Mouse (Mus musculus): Measurements from ENCODE around the gene Vat1. TPM values are rescaled to one million over a fixed set of nuclear protein-coding genes. Genes with fewer than 3 reads are reported as not detected.
"Not testable (repeated sequence)": the region's sequence is repeated elsewhere in the genome, so short reads cannot be mapped to it uniquely, and the experiment has no call there.

Vat1 gene
- 10 to 100 TPM; 25.3 to 27.7 TPM for total RNA-seq (2021)
- long read RNA-seq, experiment 1, partial matches to known transcripts: 0 of 4 reads
- long read RNA-seq, experiment 1, other reads (novel, unspliced or antisense): 3 of 4 reads
- long read RNA-seq, experiment 2, partial matches to known transcripts: 0 of 6 reads
- long read RNA-seq, experiment 2, other reads (novel, unspliced or antisense): 5 of 6 reads

- peak; percentile 37 for TF ChIP-seq CTCF (conservative IDR thresholded peaks at IDR 0.05)
- peak in 1 of 2 experiments; percentile 45 for DNase-seq (ENCODE audit: low spot score in 2 of 2)
- peak within 1 kb of the TSS; percentile 81 for H3K27ac ChIP-seq
- peak within 1 kb of the TSS; percentile 63 for H3K4me3 ChIP-seq
Measured at GRCm38 (mm10) chr11:101465869-101466551, at the start of gene Vat1. Vat1 (minus strand) TSS chr11:101466230.

DNA sequence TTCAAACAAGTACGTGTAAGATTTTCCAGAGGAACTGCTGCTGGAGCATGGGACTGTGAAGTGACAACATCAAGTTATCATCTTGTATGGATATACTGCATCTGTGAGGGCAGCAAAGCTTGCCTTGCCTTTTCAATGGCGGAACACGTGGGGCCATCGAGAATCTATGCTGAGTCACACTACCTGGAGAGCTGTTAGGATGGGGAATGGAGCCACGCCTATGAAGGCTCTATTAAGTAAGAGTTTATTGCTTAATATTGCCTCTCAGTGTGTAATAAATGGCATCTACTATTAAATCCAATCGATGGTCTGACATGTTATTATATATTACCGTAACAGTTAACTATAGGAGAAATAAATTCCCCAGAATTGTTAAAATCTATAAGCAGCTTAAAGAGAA lies 41.1 kb upstream of the Vat1 start:
- no peak overlapping the region for H3K4me3 ChIP-seq
- no peak for DNase-seq (ENCODE audit: low spot score in 2 of 2)
- H3K27ac ChIP-seq: no peak overlapping the region
- TF ChIP-seq CTCF (conservative IDR thresholded peaks at IDR 0.05): no peak

DNA sequence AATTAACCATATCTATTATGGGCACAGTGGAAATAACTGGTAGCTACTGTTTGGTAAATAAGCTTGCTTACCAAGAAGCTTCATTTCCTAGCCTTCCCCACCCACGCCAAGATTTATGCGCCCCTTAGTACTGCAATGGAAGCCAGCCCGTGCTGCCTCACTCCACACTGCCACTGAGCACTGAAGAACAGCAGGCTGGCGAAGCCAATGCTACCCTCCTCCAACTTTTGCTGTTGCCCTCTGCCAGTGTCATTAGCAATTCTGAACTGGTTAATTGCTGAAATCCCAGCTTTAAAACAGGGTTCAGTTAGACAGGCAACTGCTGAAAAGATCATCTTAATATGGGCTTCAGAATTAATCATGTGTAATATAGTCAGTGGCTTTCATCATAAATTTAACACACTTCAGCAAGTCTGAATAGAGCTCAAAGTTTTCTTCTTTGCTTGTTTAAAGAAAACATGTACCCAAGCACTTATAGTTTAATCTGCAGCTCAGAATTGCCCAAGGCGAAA lies 40.3 kb upstream of the Vat1 start:
- H3K4me3 ChIP-seq: no peak overlapping the region
- no peak for TF ChIP-seq CTCF (conservative IDR thresholded peaks at IDR 0.05)
- peak in 1 of 2 experiments; percentile 29 for DNase-seq (ENCODE audit: low spot score in 2 of 2)
- peak overlapping the region; percentile 12; the same call in 1 of the 2 replicates for H3K27ac ChIP-seq

DNA sequence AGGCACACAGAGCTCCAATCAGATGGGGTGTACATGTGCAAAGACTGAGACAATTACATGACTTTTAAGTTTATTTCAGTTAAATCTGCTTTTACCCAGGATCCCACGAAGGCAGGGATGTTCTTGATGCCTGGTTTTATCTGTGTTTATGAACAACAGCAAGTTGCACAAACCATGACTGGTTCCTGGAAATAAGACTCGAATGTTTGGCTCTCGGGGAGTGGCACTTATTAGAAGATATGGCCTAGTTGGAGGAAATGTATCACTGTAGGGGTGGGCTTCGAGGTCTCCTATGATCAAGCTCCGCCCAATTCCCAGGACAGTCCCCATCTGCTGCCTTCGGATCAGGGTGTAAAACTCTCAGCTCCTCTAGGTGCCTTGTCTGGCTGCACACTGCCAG lies 20.1 kb upstream of the Vat1 start:
- no peak for DNase-seq (ENCODE audit: low spot score in 2 of 2)
- Histone ChIP-seq H3K27ac (no peak overlapping the region), H3K4me3 (no peak overlapping the region)
- TF ChIP-seq CTCF (conservative IDR thresholded peaks at IDR 0.05): no peak

GRCm38 (mm10) chr11:101485509-101486028 lies 19.5 kb upstream of the Vat1 start:
- DNase-seq (ENCODE audit: low spot score in 2 of 2): no peak
- H3K4me3 ChIP-seq: no peak overlapping the region
- no peak for TF ChIP-seq CTCF (conservative IDR thresholded peaks at IDR 0.05)
- H3K27ac ChIP-seq: no peak overlapping the region

DNA sequence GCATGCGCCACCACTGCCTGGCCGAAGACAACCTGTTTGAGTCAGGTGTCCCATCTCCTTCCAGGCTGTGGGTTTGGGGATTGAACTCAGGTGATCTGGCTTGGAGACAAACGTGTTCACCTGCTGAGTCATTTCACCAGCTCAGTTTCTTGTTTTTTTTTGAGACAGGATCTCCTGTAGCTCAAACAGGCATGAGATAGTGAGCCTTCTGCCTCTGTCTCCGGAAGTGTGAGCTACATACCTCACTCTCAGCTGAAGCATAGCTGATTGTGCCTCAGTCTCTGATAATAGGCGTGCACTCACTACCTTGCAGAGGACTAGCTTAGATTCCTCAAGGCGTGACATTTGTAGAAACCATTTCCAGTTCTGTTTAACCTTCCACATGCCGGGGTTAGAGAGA lies 18.8 kb upstream of the Vat1 start:
- Histone ChIP-seq H3K27ac (no peak overlapping the region), H3K4me3 (no peak overlapping the region)
- no peak for TF ChIP-seq CTCF (conservative IDR thresholded peaks at IDR 0.05)
- DNase-seq (ENCODE audit: low spot score in 2 of 2): no peak

DNA sequence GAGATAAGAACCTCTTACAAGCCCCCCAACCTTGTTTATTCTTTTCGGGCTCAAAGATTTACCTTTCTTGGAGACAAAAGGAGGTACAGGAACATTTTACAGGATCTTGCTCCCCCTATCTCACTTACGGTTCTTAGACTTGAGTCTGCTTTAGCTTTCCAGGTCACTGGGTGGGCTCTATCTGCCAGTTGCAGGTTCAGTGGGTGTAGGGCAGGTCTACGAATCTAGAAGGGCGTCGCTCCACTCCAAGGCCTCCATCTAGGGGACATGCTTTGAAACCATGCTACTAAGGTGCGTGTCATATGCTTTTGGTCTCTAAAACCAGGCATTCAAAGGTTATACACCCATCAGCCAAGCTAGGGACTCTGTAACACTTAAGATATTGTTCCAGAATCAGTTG lies 18.2 kb upstream of the Vat1 start:
- DNase-seq (ENCODE audit: low spot score in 2 of 2): no peak
- no peak overlapping the region for H3K4me3 ChIP-seq
- no peak for TF ChIP-seq CTCF (conservative IDR thresholded peaks at IDR 0.05)
- no peak overlapping the region for H3K27ac ChIP-seq

DNA sequence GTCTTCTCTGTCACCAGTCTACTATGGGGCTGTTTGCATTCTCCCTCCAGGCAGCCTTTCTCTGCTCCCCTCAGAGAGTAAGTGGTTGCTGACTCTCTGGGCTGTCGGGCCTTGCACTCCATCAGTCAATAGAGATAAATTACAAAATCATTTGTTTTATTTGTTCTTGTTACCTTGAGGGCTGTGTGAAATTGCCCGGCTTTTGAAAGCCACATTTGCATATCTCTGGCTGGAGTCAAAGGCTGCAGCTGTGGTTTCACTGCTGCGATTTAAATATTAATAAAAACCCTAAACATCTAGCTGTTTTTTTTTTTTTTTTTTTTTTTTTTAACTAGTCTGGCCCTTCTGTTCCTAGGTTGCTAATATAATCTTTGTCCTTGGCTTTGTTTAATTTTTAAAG lies 17.8 kb upstream of the Vat1 start:
- Histone ChIP-seq H3K4me3 (no peak overlapping the region), H3K27ac (no peak overlapping the region)
- TF ChIP-seq CTCF (conservative IDR thresholded peaks at IDR 0.05): no peak
- no peak for DNase-seq (ENCODE audit: low spot score in 2 of 2)

- no peak overlapping the region for H3K27ac ChIP-seq
- no peak overlapping the region for H3K4me3 ChIP-seq
- no peak for DNase-seq (ENCODE audit: low spot score in 2 of 2)
- no peak for TF ChIP-seq CTCF (conservative IDR thresholded peaks at IDR 0.05)
Measured at GRCm38 (mm10) chr11:101480912-101481311, 14.9 kb upstream of the Vat1 start.

- peak overlapping the region; percentile 69 for H3K27ac ChIP-seq
- DNase-seq (ENCODE audit: low spot score in 2 of 2): peak in 1 of 2 experiments; percentile 65
Measured at GRCm38 (mm10) chr11:101479171-101479635, 13.2 kb upstream of the Vat1 start.

DNA sequence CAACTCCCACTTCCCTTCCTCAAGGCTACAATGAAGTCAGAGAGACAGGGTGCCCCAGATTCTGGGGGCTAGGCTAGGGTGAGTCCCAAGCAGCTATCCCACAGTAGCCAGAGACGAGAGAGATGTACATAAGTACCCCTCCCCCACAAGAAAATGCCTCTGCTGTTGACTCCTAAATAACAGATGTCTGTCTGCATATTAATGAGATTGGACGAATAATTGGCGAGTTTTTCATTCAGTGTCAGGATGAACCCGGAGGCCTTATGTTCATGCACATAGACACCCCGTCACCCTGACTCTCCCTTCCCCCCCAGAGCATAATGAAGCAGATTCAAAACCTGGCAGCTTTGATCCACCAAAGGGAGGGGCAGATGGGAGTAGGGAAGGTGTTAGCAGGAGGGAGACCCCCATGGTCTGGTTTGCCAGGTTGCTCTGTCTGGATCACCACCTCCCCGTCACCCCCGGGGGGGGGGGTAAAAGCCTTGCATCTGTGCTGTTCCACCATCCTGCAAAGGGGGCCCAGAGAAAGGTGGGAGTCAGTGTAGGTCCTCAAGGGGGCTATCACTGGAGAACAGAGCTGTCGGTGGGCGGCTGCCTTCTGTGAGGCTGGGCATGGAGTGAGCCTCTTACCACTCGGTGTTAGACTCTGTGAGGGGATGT lies 11.7 kb upstream of the Vat1 start:
- no peak for TF ChIP-seq CTCF (conservative IDR thresholded peaks at IDR 0.05)
- DNase-seq (ENCODE audit: low spot score in 2 of 2): no peak
- Histone ChIP-seq H3K4me3 (no peak overlapping the region), H3K27ac (peak overlapping the region; percentile 69; the same call in 1 of the 2 replicates)

More at GRCm38 (mm10) chr11:101479171-101479635, 13.2 kb upstream of the Vat1 start:
- peak overlapping the region; percentile 21; the same call in 1 of the 2 replicates for H3K4me3 ChIP-seq
- TF ChIP-seq CTCF (conservative IDR thresholded peaks at IDR 0.05): no peak

GRCm38 (mm10) chr11:101477194-101477551 lies 11.1 kb upstream of the Vat1 start:
- H3K27ac ChIP-seq: no peak overlapping the region
- TF ChIP-seq CTCF (conservative IDR thresholded peaks at IDR 0.05): no peak
- no peak for DNase-seq (ENCODE audit: low spot score in 2 of 2)
- H3K4me3 ChIP-seq: no peak overlapping the region

- not testable (repeated sequence) for DNase-seq (ENCODE audit: low spot score in 2 of 2); H3K27ac ChIP-seq; H3K4me3 ChIP-seq
Measured at GRCm38 (mm10) chr11:101476361-101476760, 10.3 kb upstream of the Vat1 start.
